Mouse (Mus musculus): ENCODE data around the gene Ttll3. TPM values are rescaled to one million over a fixed set of nuclear protein-coding genes. Genes with fewer than 3 reads are reported as not detected.

The Ttll3 gene
- polyA plus RNA-seq, 1 experiment = 3.8 TPM

DNA sequence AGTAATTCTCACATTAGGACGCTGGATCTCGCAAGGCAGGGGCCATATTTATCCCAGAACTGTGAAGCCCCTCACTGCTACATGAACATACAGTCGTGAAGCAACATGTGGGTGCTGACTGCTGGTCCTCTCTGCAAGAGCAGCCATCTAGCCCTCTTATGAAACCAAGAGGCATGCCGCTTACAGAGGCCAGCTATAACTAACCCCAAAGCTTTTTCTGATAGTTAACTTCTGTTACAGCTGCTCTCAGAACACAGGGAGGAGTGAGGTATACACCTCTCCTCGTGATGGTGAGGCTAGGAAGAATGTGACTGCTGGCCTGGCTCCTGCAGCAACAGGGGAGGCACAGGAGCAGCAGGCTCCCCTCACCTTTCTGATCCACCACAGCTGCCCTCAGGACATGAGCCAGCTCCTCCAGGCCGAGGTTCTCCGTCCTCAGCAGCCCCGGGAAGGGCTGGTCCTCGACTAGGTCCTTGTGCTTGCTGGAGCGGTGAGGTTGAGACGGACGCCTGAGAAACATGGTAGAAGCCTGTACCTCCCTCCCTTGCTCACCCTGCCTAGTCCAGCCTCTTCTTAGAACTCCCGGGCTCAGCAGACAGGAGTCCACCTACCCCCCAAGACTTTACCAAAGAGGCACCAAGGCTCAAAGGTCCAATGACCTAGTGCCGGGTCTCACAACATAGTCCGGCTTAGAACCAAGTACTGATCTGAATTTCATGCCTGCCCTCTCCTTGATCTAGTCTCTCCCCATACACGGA lies 29.6 kb downstream of the Ttll3 start:
- TF ChIP-seq CTCF (IDR thresholded peaks at IDR 0.05; ENCODE audit: low read depth, low read length) (no peak), POLR2A (IDR thresholded peaks at IDR 0.05; ENCODE audit: insufficient read depth, low read length) (no peak), EP300 (IDR thresholded peaks at IDR 0.05; ENCODE audit: insufficient read depth, low read depth, low read length) (no peak)
- H3K4me1 ChIP-seq (ENCODE audit: control insufficient read depth, insufficient read depth, low read length) = no peaks in the 10 kb centered on the region
- H3K27ac ChIP-seq (ENCODE audit: insufficient read depth, low read length) = no peak overlapping the region
- H3K4me3 ChIP-seq (ENCODE audit: low read depth, low read length) = peak overlapping the region; percentile 83
- H3K9me3 ChIP-seq (replicated peaks; ENCODE audit: control insufficient read depth, insufficient read depth, low read length, poor library complexity, severe bottlenecking) = no peaks in the 10 kb centered on the region
- H3K36me3 ChIP-seq (ENCODE audit: control insufficient read depth, insufficient read depth, low read length, poor library complexity, severe bottlenecking) = no peaks in the 10 kb centered on the region
- H3K27me3 ChIP-seq (ENCODE audit: control insufficient read depth, insufficient read depth, low read length, poor library complexity, severe bottlenecking) = no peaks in the 10 kb centered on the region
- H3K9ac ChIP-seq (ENCODE audit: low read depth, poor library complexity, severe bottlenecking) = peak overlapping the region; percentile 71

DNA sequence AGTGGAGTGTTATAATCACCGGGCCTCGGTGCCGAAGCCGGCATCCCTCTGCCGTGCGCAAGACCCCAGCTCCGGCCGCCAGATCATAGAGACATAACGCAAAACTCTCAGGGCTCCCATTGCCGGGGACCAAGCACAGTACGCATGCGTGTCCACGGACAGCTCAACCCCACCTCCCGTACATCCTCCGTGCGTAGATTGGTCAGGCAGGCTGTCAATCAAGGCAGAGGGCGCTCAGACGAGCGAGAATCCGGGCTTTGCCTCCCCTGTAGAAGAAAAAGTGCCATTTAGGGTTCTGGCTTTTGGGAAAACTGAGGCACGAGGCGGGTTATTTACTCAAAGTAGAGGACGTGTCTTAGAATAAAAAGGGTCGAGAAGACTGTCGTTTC lies 30.1 kb downstream of the Ttll3 start, which contains the start of gene Rpusd3:
Gene Rpusd3, minus strand, starts transcription at position 142 of the 389 bp plus-strand sequence.
- Histone ChIP-seq H3K4me3 (ENCODE audit: low read depth, low read length) (peak within 1 kb of the TSS; percentile 83), H3K27ac (ENCODE audit: insufficient read depth, low read length) (peak within 1 kb of the TSS; percentile 44), H3K4me1 (ENCODE audit: control insufficient read depth, insufficient read depth, low read length) (no peaks in the 10 kb centered on the region), H3K9ac (ENCODE audit: low read depth, poor library complexity, severe bottlenecking) (peak within 1 kb of the TSS; percentile 71), H3K9me3 (replicated peaks; ENCODE audit: control insufficient read depth, insufficient read depth, low read length, poor library complexity, severe bottlenecking) (no peaks in the 10 kb centered on the region), H3K27me3 (ENCODE audit: control insufficient read depth, insufficient read depth, low read length, poor library complexity, severe bottlenecking) (no peaks in the 10 kb centered on the region), H3K36me3 (ENCODE audit: control insufficient read depth, insufficient read depth, low read length, poor library complexity, severe bottlenecking) (no peaks in the 10 kb centered on the region)
- TF ChIP-seq CTCF (IDR thresholded peaks at IDR 0.05; ENCODE audit: low read depth, low read length) (no peak), POLR2A (IDR thresholded peaks at IDR 0.05; ENCODE audit: insufficient read depth, low read length) (peak; percentile 86)

DNA sequence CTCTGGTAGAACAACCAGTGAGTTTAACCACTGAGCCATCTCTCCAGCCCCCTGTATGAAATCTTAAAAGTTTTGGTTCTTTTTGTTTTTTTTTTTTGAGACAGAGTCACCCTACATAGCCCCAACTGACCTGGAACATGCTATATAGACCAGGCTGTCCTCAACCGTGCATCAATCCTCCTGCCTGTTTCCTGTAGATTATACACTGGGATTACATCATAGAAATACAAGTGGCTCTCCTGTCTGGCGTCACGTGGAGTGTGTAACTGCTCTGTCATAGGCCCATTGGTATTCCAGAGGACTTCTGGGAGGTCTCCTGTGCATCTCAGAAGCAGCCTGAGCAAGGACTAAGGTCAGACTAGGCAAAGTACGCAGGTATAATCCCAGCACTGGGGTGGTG lies 33.9 kb downstream of the Ttll3 start:
- Histone ChIP-seq H3K27me3 (ENCODE audit: control insufficient read depth, insufficient read depth, low read length, poor library complexity, severe bottlenecking) (no peaks in the 10 kb centered on the region), H3K9ac (ENCODE audit: low read depth, poor library complexity, severe bottlenecking) (no peak overlapping the region)
- TF ChIP-seq EP300 (IDR thresholded peaks at IDR 0.05; ENCODE audit: insufficient read depth, low read depth, low read length) = no peak
- no peak for TF ChIP-seq CTCF (IDR thresholded peaks at IDR 0.05; ENCODE audit: low read depth, low read length)
- TF ChIP-seq POLR2A (IDR thresholded peaks at IDR 0.05; ENCODE audit: insufficient read depth, low read length) = no peak

DNA sequence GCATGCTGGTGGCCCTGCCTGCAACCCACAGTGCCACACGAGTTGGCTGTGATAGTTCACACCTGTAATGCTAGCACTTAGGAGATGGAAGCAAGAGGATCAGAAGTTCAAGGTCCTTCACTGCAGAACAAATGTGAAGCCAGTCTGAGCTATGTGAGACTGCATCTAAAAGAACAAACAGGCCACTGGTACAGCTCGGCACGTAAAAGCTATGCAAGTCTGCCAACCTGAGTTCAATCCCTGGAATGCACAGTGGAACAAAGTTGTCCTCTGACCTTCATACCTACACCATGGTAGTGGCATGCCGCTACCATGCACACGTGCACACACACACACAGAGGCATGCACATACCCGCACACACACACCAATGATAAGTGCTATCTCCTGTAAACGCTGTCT lies 35.1 kb downstream of the Ttll3 start:
- no peak overlapping the region for H3K27ac ChIP-seq (ENCODE audit: insufficient read depth, low read length)
- TF ChIP-seq EP300 (IDR thresholded peaks at IDR 0.05; ENCODE audit: insufficient read depth, low read depth, low read length) = no peak
- TF ChIP-seq CTCF (IDR thresholded peaks at IDR 0.05; ENCODE audit: low read depth, low read length) = no peak
- TF ChIP-seq POLR2A (IDR thresholded peaks at IDR 0.05; ENCODE audit: insufficient read depth, low read length) = no peak

More for the DNA sequence above, 33.9 kb downstream of the Ttll3 start:
- Histone ChIP-seq H3K36me3 (ENCODE audit: control insufficient read depth, insufficient read depth, low read length, poor library complexity, severe bottlenecking) (no peaks in the 10 kb centered on the region), H3K4me1 (ENCODE audit: control insufficient read depth, insufficient read depth, low read length) (no peaks in the 10 kb centered on the region), H3K27ac (ENCODE audit: insufficient read depth, low read length) (no peak overlapping the region), H3K4me3 (ENCODE audit: low read depth, low read length) (no peak overlapping the region), H3K9me3 (replicated peaks; ENCODE audit: control insufficient read depth, insufficient read depth, low read length, poor library complexity, severe bottlenecking) (no peaks in the 10 kb centered on the region)

DNA sequence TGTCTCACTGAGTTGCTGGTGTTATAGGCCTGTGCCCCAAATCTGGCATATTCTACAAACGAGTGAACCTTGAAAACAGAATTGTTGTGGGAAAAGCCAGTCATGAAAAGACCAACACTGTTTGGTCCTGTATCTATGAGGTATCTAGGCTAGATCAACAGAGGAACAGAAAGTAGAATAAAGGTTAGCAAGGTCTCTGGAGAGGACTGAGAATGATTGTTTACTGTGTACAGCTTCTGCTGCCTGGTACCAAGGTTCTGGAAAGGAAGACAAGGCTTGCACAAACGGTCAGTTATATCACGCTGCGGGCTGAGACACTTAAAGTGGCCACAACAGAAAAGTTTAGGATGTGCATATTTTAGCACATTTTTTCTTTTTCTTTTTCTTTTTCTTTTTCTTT lies 37.6 kb downstream of the Ttll3 start:
- TF ChIP-seq POLR2A (IDR thresholded peaks at IDR 0.05; ENCODE audit: insufficient read depth, low read length) (no peak), EP300 (IDR thresholded peaks at IDR 0.05; ENCODE audit: insufficient read depth, low read depth, low read length) (no peak)
- Histone ChIP-seq H3K9ac (ENCODE audit: low read depth, poor library complexity, severe bottlenecking) (no peak overlapping the region), H3K27me3 (ENCODE audit: control insufficient read depth, insufficient read depth, low read length, poor library complexity, severe bottlenecking) (no peaks in the 10 kb centered on the region), H3K4me1 (ENCODE audit: control insufficient read depth, insufficient read depth, low read length) (no peaks in the 10 kb centered on the region), H3K36me3 (ENCODE audit: control insufficient read depth, insufficient read depth, low read length, poor library complexity, severe bottlenecking) (no peaks in the 10 kb centered on the region), H3K9me3 (replicated peaks; ENCODE audit: control insufficient read depth, insufficient read depth, low read length, poor library complexity, severe bottlenecking) (no peaks in the 10 kb centered on the region), H3K27ac (ENCODE audit: insufficient read depth, low read length) (no peak overlapping the region), H3K4me3 (ENCODE audit: low read depth, low read length) (no peak overlapping the region)

More for the DNA sequence above, 35.1 kb downstream of the Ttll3 start:
- no peaks in the 10 kb centered on the region for H3K36me3 ChIP-seq (ENCODE audit: control insufficient read depth, insufficient read depth, low read length, poor library complexity, severe bottlenecking)
- no peak overlapping the region for H3K4me3 ChIP-seq (ENCODE audit: low read depth, low read length)
- no peaks in the 10 kb centered on the region for H3K27me3 ChIP-seq (ENCODE audit: control insufficient read depth, insufficient read depth, low read length, poor library complexity, severe bottlenecking)
- H3K4me1 ChIP-seq (ENCODE audit: control insufficient read depth, insufficient read depth, low read length) = no peaks in the 10 kb centered on the region
- H3K9me3 ChIP-seq (replicated peaks; ENCODE audit: control insufficient read depth, insufficient read depth, low read length, poor library complexity, severe bottlenecking) = no peaks in the 10 kb centered on the region
- no peak overlapping the region for H3K9ac ChIP-seq (ENCODE audit: low read depth, poor library complexity, severe bottlenecking)

DNA sequence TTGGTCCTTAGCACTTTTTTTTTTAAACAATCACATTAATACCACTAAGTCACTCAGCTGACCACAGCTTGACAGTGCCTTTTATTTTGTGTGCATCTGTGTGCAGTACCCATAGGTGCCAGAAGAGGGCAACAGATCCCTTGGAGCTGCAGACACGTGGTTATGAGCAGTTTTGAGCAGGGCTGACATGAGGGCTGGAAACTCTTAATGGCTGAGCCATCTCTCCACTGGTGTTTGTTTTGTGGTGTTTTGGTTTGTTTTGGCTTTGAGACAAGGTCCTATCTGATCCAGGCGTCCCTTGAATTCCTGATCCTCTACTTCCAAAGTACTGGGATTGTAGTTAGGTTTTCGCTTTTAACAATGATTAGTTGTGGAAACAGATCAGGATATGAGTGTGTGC lies 38.3 kb downstream of the Ttll3 start:
- TF ChIP-seq EP300 (IDR thresholded peaks at IDR 0.05; ENCODE audit: insufficient read depth, low read depth, low read length) = no peak
- TF ChIP-seq POLR2A (IDR thresholded peaks at IDR 0.05; ENCODE audit: insufficient read depth, low read length) = no peak
- peak; percentile 66 for TF ChIP-seq CTCF (IDR thresholded peaks at IDR 0.05; ENCODE audit: low read depth, low read length)
- no peaks in the 10 kb centered on the region for H3K27me3 ChIP-seq (ENCODE audit: control insufficient read depth, insufficient read depth, low read length, poor library complexity, severe bottlenecking)
- H3K9me3 ChIP-seq (replicated peaks; ENCODE audit: control insufficient read depth, insufficient read depth, low read length, poor library complexity, severe bottlenecking) = no peaks in the 10 kb centered on the region
- H3K27ac ChIP-seq (ENCODE audit: insufficient read depth, low read length) = no peak overlapping the region
- no peaks in the 10 kb centered on the region for H3K4me1 ChIP-seq (ENCODE audit: control insufficient read depth, insufficient read depth, low read length)
- no peaks in the 10 kb centered on the region for H3K36me3 ChIP-seq (ENCODE audit: control insufficient read depth, insufficient read depth, low read length, poor library complexity, severe bottlenecking)
- H3K4me3 ChIP-seq (ENCODE audit: low read depth, low read length) = no peak overlapping the region
- H3K9ac ChIP-seq (ENCODE audit: low read depth, poor library complexity, severe bottlenecking) = no peak overlapping the region

Data from ES-Bruce4 (cell line).